Mouse (Mus musculus): ENCODE data around the gene Bcar3. TPM values are rescaled to one million over a fixed set of nuclear protein-coding genes. Genes with fewer than 3 reads are reported as not detected.

The Bcar3 gene
- polyA plus RNA-seq, 1 experiment from 2014 or later, result 6.9 TPM

DNA sequence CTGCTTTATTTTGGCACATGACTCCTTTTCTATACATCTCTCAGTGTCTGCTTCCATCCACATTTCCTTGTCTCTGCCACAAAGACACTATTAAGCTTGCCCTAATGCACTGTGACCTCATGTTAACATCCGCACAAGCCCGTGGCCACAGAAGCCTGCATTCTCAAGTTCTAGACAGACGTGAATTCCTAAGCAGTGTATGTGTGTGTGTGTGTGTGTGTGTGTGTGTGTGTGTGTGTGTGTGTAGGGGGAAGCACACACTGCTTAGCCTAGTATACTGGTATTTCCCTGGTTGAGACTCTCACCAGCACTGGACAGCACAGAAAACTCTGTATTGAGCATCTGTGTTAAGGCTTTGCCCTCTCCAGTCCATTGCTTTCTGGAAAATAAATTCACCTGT, 70.6 kb downstream of the Bcar3 start:
- H3K4me2 ChIP-seq, result no peak overlapping the region
- no peak overlapping the region for H3K27ac ChIP-seq
- no peaks in the 10 kb centered on the region for H3K27me3 ChIP-seq
- no peak overlapping the region for H3K9ac ChIP-seq (replicated peaks)
- no peak overlapping the region for H3K4me3 ChIP-seq (replicated peaks)
- no peaks in the 10 kb centered on the region for H3K9me3 ChIP-seq
- H3K4me1 ChIP-seq (replicated peaks), result peaks cover 29% of the 10 kb centered on the region
- ATAC-seq (ENCODE audit: insufficient number of reproducible peaks, insufficient read depth, low FRiP score, low TSS enrichment, low read depth), result no peak
- H3K36me3 ChIP-seq, result no peaks in the 10 kb centered on the region
- 45% methylated on average over 3 of the region's 3 CpGs for WGBS

DNA sequence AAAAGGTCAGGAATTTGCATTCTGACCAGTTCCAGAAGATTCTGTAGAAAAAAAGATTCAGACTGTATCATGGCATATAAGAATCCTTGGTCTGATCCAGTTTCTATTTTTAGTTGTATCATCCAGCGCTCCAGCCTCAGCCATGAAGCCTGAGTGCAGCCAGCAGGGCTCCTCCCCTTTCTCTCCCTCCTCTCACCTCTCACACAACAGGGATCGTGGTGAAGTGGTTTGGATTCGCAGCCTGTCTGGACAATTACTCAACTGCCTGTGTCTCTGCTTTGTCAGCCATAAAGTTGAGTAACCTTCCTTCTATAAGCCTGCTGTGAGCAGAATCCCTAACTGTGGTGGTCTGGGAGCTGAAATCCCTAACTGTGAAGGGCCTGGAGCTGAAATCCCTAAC, 71.4 kb downstream of the Bcar3 start:
- Histone ChIP-seq H3K27me3 (no peaks in the 10 kb centered on the region), H3K27ac (peak overlapping the region; percentile 37; the same call in 1 of the 2 replicates), H3K4me3 (replicated peaks) (no peak overlapping the region), H3K9ac (replicated peaks) (no peak overlapping the region), H3K36me3 (no peaks in the 10 kb centered on the region), H3K9me3 (no peaks in the 10 kb centered on the region), H3K4me1 (replicated peaks) (peaks cover 23% of the 10 kb centered on the region), H3K4me2 (no peak overlapping the region)
- ATAC-seq (ENCODE audit: insufficient number of reproducible peaks, insufficient read depth, low FRiP score, low TSS enrichment, low read depth), result no peak
- 7% methylated on average over 3 of the region's 3 CpGs for WGBS

DNA sequence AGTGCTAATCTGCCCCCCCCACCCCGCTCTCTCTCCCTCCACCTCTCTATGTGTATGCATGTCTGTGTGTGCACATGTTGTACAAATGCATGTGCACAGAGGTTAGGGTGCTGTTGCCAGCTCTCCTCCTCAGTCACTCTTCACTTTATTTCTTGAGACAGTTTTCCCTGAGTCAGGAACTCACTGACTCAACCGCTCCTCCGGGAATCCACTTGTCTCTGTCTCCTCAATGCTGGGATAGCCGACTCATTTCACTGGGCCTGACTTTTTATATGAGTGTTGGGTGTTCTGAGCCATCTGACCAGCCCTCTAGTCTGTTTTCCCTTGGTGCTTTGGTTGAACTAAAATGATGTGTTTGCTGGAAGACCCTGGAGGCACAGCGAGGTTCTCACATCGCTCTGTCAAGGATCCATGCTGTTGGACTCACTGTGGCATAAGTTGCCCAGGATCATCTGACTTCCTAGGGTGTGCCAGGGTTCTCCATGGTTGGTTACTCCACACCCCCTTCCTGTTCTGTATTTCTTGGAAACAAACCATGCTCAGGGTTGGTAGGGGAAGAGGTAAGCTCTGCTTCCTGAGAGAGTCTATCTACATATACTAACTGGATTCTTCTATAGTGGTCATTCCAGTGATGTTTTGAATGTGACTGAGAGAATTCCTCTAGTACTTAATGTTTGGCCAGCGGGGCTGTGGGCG, 77.9 kb downstream of the Bcar3 start:
- Histone ChIP-seq H3K27ac (no peak overlapping the region), H3K4me1 (replicated peaks) (peaks cover 16% of the 10 kb centered on the region), H3K9me3 (no peaks in the 10 kb centered on the region), H3K4me3 (replicated peaks) (no peak overlapping the region), H3K9ac (replicated peaks) (no peak overlapping the region), H3K4me2 (no peak overlapping the region), H3K27me3 (peaks cover 5% of the 10 kb centered on the region; the same call in 1 of the 2 replicates), H3K36me3 (no peaks in the 10 kb centered on the region)
- WGBS, result 86% methylated on average over 8 of the region's 8 CpGs
- ATAC-seq (ENCODE audit: insufficient number of reproducible peaks, insufficient read depth, low FRiP score, low TSS enrichment, low read depth), result no peak

GRCm38 (mm10) chr3:122372617-122373016, 78.7 kb downstream of the Bcar3 start:
- ATAC-seq (ENCODE audit: insufficient number of reproducible peaks, insufficient read depth, low FRiP score, low TSS enrichment, low read depth), result no peak
- Histone ChIP-seq H3K36me3 (no peaks in the 10 kb centered on the region), H3K4me1 (replicated peaks) (peaks cover 23% of the 10 kb centered on the region), H3K9me3 (no peaks in the 10 kb centered on the region), H3K27me3 (peaks cover 5% of the 10 kb centered on the region; the same call in 1 of the 2 replicates), H3K9ac (replicated peaks) (no peak overlapping the region), H3K27ac (no peak overlapping the region), H3K4me3 (replicated peaks) (no peak overlapping the region), H3K4me2 (no peak overlapping the region)
- 75% methylated on average over 4 of the region's 4 CpGs for WGBS

DNA sequence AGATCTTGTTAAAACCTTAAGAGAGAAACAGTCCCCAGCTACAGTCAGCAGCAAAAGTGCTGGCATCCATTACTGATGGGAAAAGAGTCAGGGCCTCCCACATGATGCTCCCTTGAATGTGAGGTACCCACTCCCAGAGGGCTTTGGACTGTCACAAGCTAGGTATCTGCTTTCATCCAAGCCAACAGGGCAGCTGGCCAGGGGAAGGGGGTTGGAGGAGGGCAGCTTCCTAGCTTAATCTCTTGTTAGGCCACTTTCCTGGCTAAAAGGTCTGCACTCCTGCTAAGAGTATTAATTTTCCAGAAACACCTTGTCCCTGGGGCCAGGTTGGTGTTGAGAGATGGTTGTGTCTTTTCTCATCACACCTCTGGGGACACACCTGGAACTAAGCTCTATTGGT, 82.1 kb downstream of the Bcar3 start:
- Histone ChIP-seq H3K4me3 (replicated peaks) (no peak overlapping the region), H3K9ac (replicated peaks) (no peak overlapping the region), H3K9me3 (no peaks in the 10 kb centered on the region), H3K27ac (peak overlapping the region; percentile 67; the same call in 1 of the 2 replicates), H3K36me3 (no peaks in the 10 kb centered on the region), H3K4me2 (0 out of 2 replicates have a peak overlapping the region, but pooled peaks have one; percentile 18), H3K27me3 (peaks cover 5% of the 10 kb centered on the region), H3K4me1 (replicated peaks) (peaks cover 27% of the 10 kb centered on the region)
- ATAC-seq (ENCODE audit: insufficient number of reproducible peaks, insufficient read depth, low FRiP score, low TSS enrichment, low read depth), result no peak; the same call in 1 of the 2 replicates

DNA sequence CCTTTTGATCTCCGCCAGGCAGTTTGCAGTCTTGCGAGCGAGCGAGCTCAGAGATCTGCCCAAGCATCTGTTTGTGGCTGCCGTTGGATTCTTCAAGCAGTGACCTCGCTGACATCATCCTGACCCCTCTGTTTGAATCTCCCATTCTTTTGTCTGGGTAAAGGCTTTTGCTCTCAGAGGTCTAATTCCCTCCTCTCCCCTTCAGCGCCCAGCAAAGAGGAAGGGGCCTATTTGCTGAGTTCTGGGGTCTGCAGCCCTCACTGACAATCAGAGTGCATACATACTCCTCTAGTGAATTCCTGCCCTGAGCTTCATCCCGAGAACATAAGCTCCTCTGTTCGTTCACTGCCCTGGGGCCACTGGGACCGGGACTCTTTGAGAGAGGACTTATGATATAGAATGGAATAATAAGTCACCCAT, 82.5 kb downstream of the Bcar3 start:
- peak; percentile 37; the same call in 1 of the 2 replicates for ATAC-seq (ENCODE audit: insufficient number of reproducible peaks, insufficient read depth, low FRiP score, low TSS enrichment, low read depth)
- Histone ChIP-seq H3K9me3 (no peaks in the 10 kb centered on the region), H3K4me3 (replicated peaks) (no peak overlapping the region), H3K36me3 (no peaks in the 10 kb centered on the region), H3K4me2 (0 out of 2 replicates have a peak overlapping the region, but pooled peaks have one; percentile 18), H3K4me1 (replicated peaks) (peaks cover 27% of the 10 kb centered on the region), H3K27me3 (peaks cover 5% of the 10 kb centered on the region), H3K27ac (peak overlapping the region; percentile 67; the same call in 1 of the 2 replicates), H3K9ac (replicated peaks) (no peak overlapping the region)
- 22% methylated on average over 10 of the region's 10 CpGs for WGBS

DNA sequence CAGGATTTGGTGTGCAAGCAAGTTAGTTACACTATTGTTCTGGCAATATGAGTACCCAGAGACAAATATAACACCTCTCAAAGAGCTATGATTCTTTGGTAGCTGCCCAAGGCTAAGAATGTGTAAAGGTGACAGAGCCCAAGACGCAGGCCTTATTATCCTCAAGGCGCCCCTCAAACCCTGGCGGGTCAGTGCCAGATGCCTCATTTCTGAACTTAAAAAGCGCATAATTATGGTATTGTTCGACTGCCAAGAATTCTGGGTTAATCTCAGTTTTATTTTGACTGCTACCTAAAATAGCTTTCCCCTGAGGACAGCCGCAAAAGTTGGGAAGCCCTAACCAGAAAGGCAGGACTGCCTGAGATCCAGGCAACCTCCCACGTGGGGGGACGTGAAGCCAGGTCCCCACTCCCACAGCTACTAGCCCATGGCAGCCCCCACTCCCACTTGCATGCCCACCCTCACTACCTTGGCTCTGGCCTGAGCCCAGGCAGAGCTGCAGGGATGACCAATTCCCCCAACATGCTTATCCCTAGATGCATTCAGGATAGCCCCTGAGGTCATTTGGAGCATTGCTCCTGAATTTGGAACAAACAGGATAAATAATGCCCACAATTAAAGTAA, 83.0 kb downstream of the Bcar3 start:
- H3K27ac ChIP-seq, result peak overlapping the region; percentile 67
- peak; percentile 75; the same call in 1 of the 2 replicates for ATAC-seq (ENCODE audit: insufficient number of reproducible peaks, insufficient read depth, low FRiP score, low TSS enrichment, low read depth)

DNA sequence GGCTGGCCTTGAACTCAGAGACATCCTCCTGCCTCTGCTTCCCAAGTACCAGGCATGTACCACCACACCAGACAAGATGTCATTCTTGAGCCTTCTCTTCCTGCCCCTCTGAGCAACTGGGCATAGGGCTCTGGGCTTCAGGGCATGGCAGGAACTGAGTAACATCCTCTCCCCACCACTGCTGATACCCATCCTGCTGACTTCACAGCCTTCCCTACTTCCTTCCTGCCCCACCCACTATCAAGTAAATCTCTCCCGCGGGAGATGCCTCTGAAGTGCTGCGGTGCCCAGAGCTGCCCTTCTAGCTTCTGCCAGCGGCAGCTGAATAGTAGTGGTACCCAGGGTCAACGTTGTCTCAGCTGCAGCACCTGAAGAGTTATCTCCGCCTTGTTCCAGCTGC, 84.7 kb downstream of the Bcar3 start:
- no peak overlapping the region for H3K4me2 ChIP-seq
- no peaks in the 10 kb centered on the region; the same call in 1 of the 2 replicates for H3K27me3 ChIP-seq
- H3K9me3 ChIP-seq, result no peaks in the 10 kb centered on the region
- ATAC-seq (ENCODE audit: insufficient number of reproducible peaks, insufficient read depth, low FRiP score, low TSS enrichment, low read depth), result no peak
- no peaks in the 10 kb centered on the region for H3K36me3 ChIP-seq
- no peak overlapping the region for H3K27ac ChIP-seq
- H3K9ac ChIP-seq (replicated peaks), result no peak overlapping the region
- 62% methylated on average over 6 of the region's 6 CpGs for whole genome bisulfite sequencing
- H3K4me3 ChIP-seq (replicated peaks), result no peak overlapping the region
- peaks cover 27% of the 10 kb centered on the region for H3K4me1 ChIP-seq (replicated peaks)

More for the DNA sequence above, 83.0 kb downstream of the Bcar3 start:
- Histone ChIP-seq H3K9me3 (no peaks in the 10 kb centered on the region), H3K9ac (replicated peaks) (no peak overlapping the region), H3K4me2 (peak overlapping the region; percentile 18; the same call in 1 of the 2 replicates), H3K36me3 (no peaks in the 10 kb centered on the region), H3K4me1 (replicated peaks) (peaks cover 27% of the 10 kb centered on the region), H3K4me3 (replicated peaks) (no peak overlapping the region), H3K27me3 (peaks cover 5% of the 10 kb centered on the region)
- WGBS, result 42% methylated on average over 8 of the region's 8 CpGs

DNA sequence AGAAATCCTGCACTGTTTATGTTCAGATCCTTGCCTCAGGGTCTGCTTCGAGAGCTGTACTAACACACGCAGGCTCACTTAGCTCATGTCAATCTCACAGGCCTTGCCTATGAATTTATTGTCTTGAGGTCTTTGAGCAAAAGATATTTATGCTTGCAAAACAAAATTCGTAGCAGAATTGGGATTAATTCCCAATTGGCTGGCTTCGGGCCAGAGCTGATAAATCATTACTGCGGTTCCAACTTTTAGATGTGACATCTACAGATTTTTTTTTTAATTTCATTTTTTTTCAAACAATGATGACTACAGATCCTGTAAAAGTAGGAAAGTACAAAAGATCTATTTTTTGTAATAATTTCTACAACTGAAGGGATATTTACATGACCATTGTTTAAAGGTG, 86.8 kb downstream of the Bcar3 start:
- Histone ChIP-seq H3K27me3 (no peaks in the 10 kb centered on the region; the same call in 1 of the 2 replicates), H3K9me3 (no peaks in the 10 kb centered on the region), H3K36me3 (no peaks in the 10 kb centered on the region), H3K4me2 (no peak overlapping the region), H3K27ac (no peak overlapping the region), H3K4me1 (replicated peaks) (peaks cover 21% of the 10 kb centered on the region), H3K9ac (replicated peaks) (no peak overlapping the region), H3K4me3 (replicated peaks) (no peak overlapping the region)
- ATAC-seq (ENCODE audit: insufficient number of reproducible peaks, insufficient read depth, low FRiP score, low TSS enrichment, low read depth), result no peak
- WGBS, result 81% methylated on average over 5 of the region's 5 CpGs

DNA sequence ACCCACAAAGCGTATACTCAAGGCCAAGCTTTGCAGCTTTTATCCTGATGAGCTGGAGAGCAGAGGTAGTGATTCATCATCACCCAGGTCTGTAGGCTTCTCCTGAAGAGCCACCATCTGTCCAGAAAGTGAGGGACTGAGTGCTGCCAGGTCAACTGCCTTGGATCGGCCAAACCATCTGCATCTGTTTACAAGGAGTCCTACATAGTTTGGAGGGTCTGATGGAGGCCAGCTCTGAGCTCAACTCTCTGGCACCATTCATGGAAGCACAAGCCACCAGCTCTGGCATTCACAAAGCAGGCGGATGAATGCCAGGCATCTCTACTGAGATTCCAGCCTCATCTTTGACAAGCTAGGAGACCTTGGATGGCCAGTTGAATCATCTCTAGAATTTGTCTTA, 87.7 kb downstream of the Bcar3 start:
- 84% methylated on average over 3 of the region's 3 CpGs for WGBS

GRCm38 (mm10) chr3:122386444-122386843, 92.5 kb downstream of the Bcar3 start:
- no peak overlapping the region for H3K27ac ChIP-seq
- no peaks in the 10 kb centered on the region for H3K9me3 ChIP-seq
- no peak overlapping the region for H3K9ac ChIP-seq (replicated peaks)
- H3K36me3 ChIP-seq, result no peaks in the 10 kb centered on the region
- H3K4me3 ChIP-seq (replicated peaks), result no peak overlapping the region
- no peaks in the 10 kb centered on the region for H3K4me1 ChIP-seq (replicated peaks)
- WGBS, result 87% methylated on average over 5 of the region's 5 CpGs
- no peak overlapping the region for H3K4me2 ChIP-seq
- no peak for ATAC-seq (ENCODE audit: insufficient number of reproducible peaks, insufficient read depth, low FRiP score, low TSS enrichment, low read depth)
- no peaks in the 10 kb centered on the region; the same call in 1 of the 2 replicates for H3K27me3 ChIP-seq

More for the DNA sequence above, 87.7 kb downstream of the Bcar3 start:
- Histone ChIP-seq H3K36me3 (no peaks in the 10 kb centered on the region), H3K4me3 (replicated peaks) (no peak overlapping the region), H3K4me1 (replicated peaks) (peaks cover 13% of the 10 kb centered on the region), H3K4me2 (no peak overlapping the region), H3K9ac (replicated peaks) (no peak overlapping the region), H3K9me3 (no peaks in the 10 kb centered on the region), H3K27ac (no peak overlapping the region), H3K27me3 (no peaks in the 10 kb centered on the region; the same call in 1 of the 2 replicates)
- ATAC-seq (ENCODE audit: insufficient number of reproducible peaks, insufficient read depth, low FRiP score, low TSS enrichment, low read depth), result no peak
